Mouse (Mus musculus) small intestine, adult 2 months (tissue): ENCODE data around the gene Lypd6b. TPM values are rescaled to one million over a fixed set of nuclear protein-coding genes. Genes with fewer than 3 reads are reported as not detected.

Experiments used
- H3K27ac ChIP-seq: fragments of 200-500 bp; 2 replicates; pipeline ENCODE4 v1.5.1; 2012; ENCODE audit warnings: low read depth, low read length, control low read depth, inconsistent platforms; ENCODE audit not compliant: insufficient read depth
- H3K27me3 ChIP-seq: fragments of 200-500 bp; 2 replicates; pipeline ENCODE4 v1.6.1; 2012; ENCODE audit warnings: mild to moderate bottlenecking, moderate library complexity, low read length, inconsistent platforms; ENCODE audit not compliant: control insufficient read depth, insufficient read depth
- H3K36me3 ChIP-seq: fragments of 200-500 bp; 2 replicates; pipeline ENCODE4 v1.6.1; 2012; ENCODE audit warnings: mild to moderate bottlenecking, low read length, control low read depth, inconsistent platforms; ENCODE audit not compliant: control insufficient read depth, insufficient read depth
- H3K4me1 ChIP-seq: fragments of 200-500 bp; 2 replicates; pipeline ENCODE4 v1.6.1; 2012; ENCODE audit warnings: low read length, inconsistent platforms, mixed read lengths; ENCODE audit not compliant: control insufficient read depth, insufficient read depth, insufficient read length
- H3K4me3 ChIP-seq: fragments of 200-500 bp; 2 replicates; pipeline ENCODE4 v1.5.1; 2012; ENCODE audit warnings: low read depth, mild to moderate bottlenecking, control low read depth, inconsistent platforms, low read length, moderate library complexity
- CTCF ChIP-seq: fragments of 200-500 bp; IDR thresholded peaks from 2 replicates; pipeline ENCODE4 v1.5.1; 2012; ENCODE audit warnings: low read depth, mild to moderate bottlenecking, control low read depth, inconsistent platforms, low read length, moderate library complexity, mixed read lengths; ENCODE audit not compliant: insufficient replicate concordance, insufficient read length; ENCODE audit errors: extremely low read depth
- POLR2A ChIP-seq: fragments of 200-500 bp; IDR thresholded peaks from 2 replicates; pipeline ENCODE4 v1.6.1; 2012; ENCODE audit warnings: low read depth, mild to moderate bottlenecking, control low read depth, inconsistent platforms, low read length, moderate library complexity
- WGBS: fragments of 180-500 bp; shearing (Covaris S2); methylation state at CpG from one replicate; pipeline ENCODE4 v1.1.7; 2018; 5-methylcytosine and 5-hydroxymethylcytosine counted together
- polyA plus RNA-seq: library from polyadenylated mRNA; depleted of rRNA; stranded (reverse); fragments of >200 nt; gene quantifications from 2 replicates; pipeline ENCODE4 v1.2.3, GENCODE M21; 2012

Lypd6b gene
- polyA plus RNA-seq, 1 experiment: 0.09 TPM

GRCm38 (mm10) chr2:49817151-49817550, 29.7 kb downstream of the Lypd6b start:
- Histone ChIP-seq H3K4me1 (peaks cover 7% of the 10 kb centered on the region; the same call in 1 of the 2 replicates), H3K27me3 (no peaks in the 10 kb centered on the region), H3K27ac (no peak overlapping the region), H3K36me3 (no peaks in the 10 kb centered on the region), H3K4me3 (no peak overlapping the region)
- TF ChIP-seq CTCF (no peak), POLR2A (no peak)
- 91% methylated on average over 3 of the region's 3 CpGs for WGBS

GRCm38 (mm10) chr2:49818126-49818525, 30.6 kb downstream of the Lypd6b start:
- Histone ChIP-seq H3K36me3 (no peaks in the 10 kb centered on the region), H3K27ac (no peak overlapping the region), H3K4me3 (no peak overlapping the region), H3K4me1 (peaks cover 3% of the 10 kb centered on the region; the same call in 1 of the 2 replicates), H3K27me3 (no peaks in the 10 kb centered on the region)
- 83% methylated on average over 5 of the region's 5 CpGs for WGBS
- TF ChIP-seq POLR2A: no peak
- no peak for TF ChIP-seq CTCF

GRCm38 (mm10) chr2:49822312-49822711, 34.8 kb downstream of the Lypd6b start:
- Histone ChIP-seq H3K27me3 (no peaks in the 10 kb centered on the region), H3K36me3 (no peaks in the 10 kb centered on the region), H3K27ac (no peak overlapping the region), H3K4me1 (no peaks in the 10 kb centered on the region), H3K4me3 (no peak overlapping the region)
- 84% methylated on average over 1 of the region's 1 CpGs for WGBS
- TF ChIP-seq POLR2A (no peak), CTCF (no peak)

GRCm38 (mm10) chr2:49825588-49825987, 38.1 kb downstream of the Lypd6b start:
- TF ChIP-seq POLR2A (no peak), CTCF (no peak)

GRCm38 (mm10) chr2:49827756-49828155, 40.3 kb downstream of the Lypd6b start:
- no peaks in the 10 kb centered on the region for H3K4me1 ChIP-seq
- H3K4me3 ChIP-seq: no peak overlapping the region
- TF ChIP-seq CTCF (no peak), POLR2A (no peak)
- no peaks in the 10 kb centered on the region for H3K27me3 ChIP-seq
- WGBS: 18% methylated on average over 4 of the region's 4 CpGs
- H3K27ac ChIP-seq: no peak overlapping the region
- no peaks in the 10 kb centered on the region for H3K36me3 ChIP-seq

More at GRCm38 (mm10) chr2:49825588-49825987, 38.1 kb downstream of the Lypd6b start:
- no peaks in the 10 kb centered on the region for H3K36me3 ChIP-seq
- H3K27ac ChIP-seq: no peak overlapping the region
- H3K27me3 ChIP-seq: no peaks in the 10 kb centered on the region
- no peaks in the 10 kb centered on the region for H3K4me1 ChIP-seq
- WGBS: 15% methylated on average over 1 of the region's 1 CpGs
- no peak overlapping the region for H3K4me3 ChIP-seq

- Histone ChIP-seq H3K27ac (no peak overlapping the region), H3K4me1 (no peaks in the 10 kb centered on the region), H3K27me3 (no peaks in the 10 kb centered on the region; the same call in 1 of the 2 replicates), H3K4me3 (no peak overlapping the region), H3K36me3 (no peaks in the 10 kb centered on the region)
- TF ChIP-seq POLR2A (no peak), CTCF (no peak)
- 96% methylated on average over 3 of the region's 3 CpGs for WGBS
Measured at GRCm38 (mm10) chr2:49830369-49830768, 42.9 kb downstream of the Lypd6b start.

- TF ChIP-seq POLR2A (no peak), CTCF (no peak)
- Histone ChIP-seq H3K27me3 (no peaks in the 10 kb centered on the region; the same call in 1 of the 2 replicates), H3K4me1 (no peaks in the 10 kb centered on the region), H3K4me3 (no peak overlapping the region), H3K27ac (no peak overlapping the region), H3K36me3 (no peaks in the 10 kb centered on the region)
- 33% methylated on average over 9 of the region's 9 CpGs for WGBS
Measured at GRCm38 (mm10) chr2:49832277-49832803, 44.9 kb downstream of the Lypd6b start.
